Mouse (Mus musculus) left cerebral cortex, postnatal 10 days (tissue): ENCODE data around the gene Abcb7. TPM values are rescaled to one million over a fixed set of nuclear protein-coding genes. Genes with fewer than 3 reads are reported as not detected.

Source experiments
- total RNA-seq, 2 experiments: library from RNA; stranded (reverse); gene quantifications; 2 replicates each; pipeline ENCODE4 v1.2.3; 2021

Gene Abcb7
- total RNA-seq, 2 experiments from 2014 or later, result 17.9 to 18.4 TPM

Other genes with a start within 250 kb of the Abcb7 start
- gene Nexmif, start 212.7 kb downstream of the Abcb7 start, total RNA-seq, result 10 to 100 TPM; 52.5 to 56.8 TPM
- gene Uprt, start 69.0 kb upstream of the Abcb7 start, total RNA-seq, result 10 to 100 TPM; 14.5 to 16.0 TPM